Mouse (Mus musculus) cerebellum, postnatal 4 days (tissue): Measurements from ENCODE around the gene Chchd5.

ENCODE experiments used
- DNase-seq, 2 experiments: peaks; one replicate each; pipeline ENCODE4 v3.0.0; 2022; ENCODE audit warnings: low spot score in 2 of 2, mixed read lengths in 1 of 2

Gene Chchd5

DNA sequence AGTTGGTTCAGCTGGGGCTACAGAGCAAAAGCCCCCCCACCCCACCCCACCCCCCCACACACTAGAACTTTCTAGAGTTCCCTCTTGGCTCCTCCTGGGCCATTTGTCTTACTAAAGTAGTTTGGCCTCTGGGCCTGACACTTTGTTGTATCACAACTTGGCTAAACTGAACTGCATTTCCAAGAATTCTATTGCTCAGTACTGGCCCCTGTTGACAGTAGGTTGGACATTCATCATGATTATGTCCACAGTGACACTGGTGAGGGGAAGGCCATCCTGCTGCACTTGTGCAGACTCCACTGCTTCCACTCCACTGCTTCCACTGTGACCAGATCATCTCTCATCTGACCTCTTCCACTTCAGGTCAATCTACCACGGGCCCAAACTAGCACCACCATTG lies 23.3 kb downstream of the Chchd5 start:
- no peak for DNase-seq

DNA sequence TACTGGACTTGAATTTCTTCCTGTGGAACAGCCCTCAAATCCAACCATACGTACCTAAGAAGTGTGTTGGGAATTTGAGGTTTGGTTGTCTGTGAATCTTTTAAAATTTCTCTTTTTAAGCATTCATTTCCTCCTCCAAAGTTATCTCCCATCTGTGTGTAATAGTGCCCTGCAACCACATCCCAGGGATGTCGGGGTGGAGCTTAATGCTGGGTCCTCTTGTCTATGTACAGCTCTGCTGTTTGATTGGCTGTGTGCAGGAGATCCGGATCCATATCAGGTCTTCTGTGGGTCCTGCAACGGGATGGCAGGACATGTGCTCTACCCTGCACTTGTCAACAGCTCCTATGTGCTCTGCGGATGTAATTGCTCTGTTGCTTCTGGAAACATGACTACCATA lies 35.3 kb downstream of the Chchd5 start:
- DNase-seq: no peak

DNA sequence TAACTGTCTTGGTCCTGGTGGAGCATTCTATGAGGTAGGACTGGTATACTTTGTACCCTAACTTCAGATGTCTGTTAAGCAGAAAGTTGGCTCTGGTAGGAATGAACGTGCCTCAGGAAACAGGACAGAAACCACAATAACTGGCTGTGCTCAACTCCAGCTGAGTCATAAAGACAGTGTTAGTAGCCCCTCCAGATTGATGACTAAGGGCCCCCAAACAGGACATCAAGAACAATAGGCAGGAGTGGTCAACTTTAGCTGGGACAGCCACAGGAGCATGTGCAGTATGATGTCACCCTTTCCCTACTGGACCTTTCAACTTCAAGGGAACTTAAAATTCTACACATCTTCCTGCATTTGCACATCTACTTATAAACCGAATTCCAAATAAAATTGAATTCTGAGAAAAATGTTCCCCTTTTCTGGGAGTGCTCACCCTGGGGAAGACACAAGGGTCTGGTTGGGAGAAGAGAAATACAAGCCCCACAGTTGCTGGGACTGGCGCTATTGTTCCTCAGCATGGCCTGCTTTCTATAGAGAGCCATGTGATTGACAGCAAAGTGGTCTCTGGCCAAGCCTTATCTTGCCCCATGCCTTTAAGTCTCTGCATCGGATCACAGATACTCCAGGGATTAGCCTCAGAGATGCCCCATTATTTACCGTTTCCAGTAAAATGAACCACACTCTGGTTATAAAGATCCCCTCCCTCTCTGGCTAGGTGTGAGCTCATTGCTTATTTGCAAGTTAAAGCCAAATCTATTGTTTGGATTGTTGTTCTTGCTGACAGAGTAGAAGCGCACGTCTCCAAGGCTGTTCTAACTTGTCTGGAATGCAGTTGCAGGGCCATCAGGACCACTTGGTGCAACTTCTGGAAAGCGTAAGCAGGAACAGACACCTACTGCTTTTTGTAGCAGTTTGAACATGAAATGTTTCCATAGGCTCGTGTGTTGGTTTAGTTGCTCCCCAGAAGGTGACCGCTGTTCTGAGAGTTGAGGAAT lies 37.3 kb downstream of the Chchd5 start:
- DNase-seq: no peak

DNA sequence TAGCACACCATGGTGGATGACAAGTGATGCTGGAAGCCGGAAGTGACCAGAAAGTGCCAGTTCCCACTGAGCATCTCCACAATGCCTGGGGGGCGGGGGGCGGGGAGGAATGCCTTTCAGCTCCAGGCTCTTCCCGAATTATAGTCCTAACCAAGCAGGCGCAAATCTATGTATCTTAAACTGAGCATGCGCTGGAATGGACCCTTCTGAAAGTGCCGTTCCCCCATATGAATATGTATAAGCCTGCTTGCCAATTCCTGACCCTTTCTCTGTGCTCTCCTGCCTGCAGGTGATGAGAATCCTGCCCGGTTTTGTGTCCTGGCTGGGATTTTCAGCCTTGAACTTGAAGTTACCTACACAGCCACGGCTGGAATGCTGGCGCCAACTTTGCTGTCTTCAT lies 43.9 kb downstream of the Chchd5 start:
- DNase-seq: no peak

DNA sequence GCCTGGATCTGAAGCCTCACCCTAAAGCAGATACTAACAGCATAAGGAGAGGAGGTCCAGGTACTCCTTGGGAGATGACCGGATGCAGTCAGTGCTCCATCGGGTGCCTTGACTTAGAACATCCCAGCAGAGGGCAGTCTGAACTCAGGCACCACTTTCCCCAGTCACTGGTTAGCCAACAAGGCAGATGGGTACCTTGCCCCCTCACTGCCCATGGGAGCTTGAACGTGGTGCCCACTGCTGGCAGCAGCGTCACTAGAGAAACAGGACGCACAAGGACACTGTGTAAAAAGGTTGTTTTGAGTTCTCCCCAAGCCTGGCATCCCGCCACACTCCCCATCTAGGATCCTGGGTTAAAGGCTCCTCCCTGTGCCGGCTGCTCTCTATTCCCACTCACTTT lies 45.0 kb downstream of the Chchd5 start:
- DNase-seq: peak in 1 of 2 experiments; percentile 63

DNA sequence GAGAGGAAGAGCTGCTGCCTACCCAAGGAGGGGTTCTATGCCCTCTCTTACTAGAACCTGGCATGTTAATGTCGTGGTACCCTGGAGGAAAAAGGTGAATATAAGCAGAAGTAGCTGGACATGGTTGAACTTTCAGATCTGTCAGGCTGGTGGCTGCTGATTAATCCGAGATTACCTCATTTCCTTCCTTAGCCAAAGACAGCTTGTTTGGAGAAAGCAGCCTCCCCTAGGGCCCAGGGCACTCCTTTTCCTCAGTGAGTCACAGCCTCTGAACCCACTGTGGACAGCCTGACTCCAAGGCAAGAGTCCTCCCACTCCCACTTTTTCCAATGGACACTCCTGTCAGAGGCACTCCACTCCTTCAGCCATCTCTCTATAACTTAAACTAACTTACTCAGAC lies 46.1 kb downstream of the Chchd5 start:
- DNase-seq: no peak

DNA sequence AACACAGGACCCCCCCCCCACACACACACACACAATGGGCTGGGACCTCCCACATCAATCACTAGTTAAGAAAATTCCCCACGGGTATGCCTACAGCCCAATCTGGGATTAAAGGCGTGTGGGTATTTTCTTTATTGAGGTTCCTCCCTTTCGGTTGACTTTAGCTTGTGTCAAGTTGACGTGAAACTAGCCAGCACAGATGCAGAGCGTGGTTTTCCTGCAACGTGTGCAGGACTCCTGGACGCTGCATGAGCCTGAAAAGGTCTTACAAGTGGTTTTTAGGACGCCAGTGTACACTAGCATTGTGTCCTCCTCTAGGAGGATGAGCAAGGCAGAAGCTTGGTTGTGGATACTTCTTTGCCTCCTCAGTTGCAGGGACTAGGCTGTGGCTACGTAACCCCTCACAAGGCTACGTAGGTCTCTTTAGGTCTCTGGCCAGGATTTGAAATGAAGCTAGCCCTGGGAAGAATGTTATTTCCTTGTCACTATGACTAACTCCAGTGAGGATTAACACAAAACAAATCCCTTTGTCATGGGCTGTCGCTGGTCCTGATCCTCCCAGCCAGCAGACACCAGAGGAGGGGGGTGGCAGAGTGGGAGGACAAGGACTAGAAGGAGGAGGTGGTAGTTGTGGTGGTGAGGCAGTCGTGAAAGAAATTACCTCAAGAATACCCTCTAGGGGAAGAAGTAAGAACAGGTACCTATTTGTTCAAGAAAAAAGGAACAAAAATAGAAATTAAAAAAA lies 47.3 kb downstream of the Chchd5 start:
- no peak for DNase-seq

DNA sequence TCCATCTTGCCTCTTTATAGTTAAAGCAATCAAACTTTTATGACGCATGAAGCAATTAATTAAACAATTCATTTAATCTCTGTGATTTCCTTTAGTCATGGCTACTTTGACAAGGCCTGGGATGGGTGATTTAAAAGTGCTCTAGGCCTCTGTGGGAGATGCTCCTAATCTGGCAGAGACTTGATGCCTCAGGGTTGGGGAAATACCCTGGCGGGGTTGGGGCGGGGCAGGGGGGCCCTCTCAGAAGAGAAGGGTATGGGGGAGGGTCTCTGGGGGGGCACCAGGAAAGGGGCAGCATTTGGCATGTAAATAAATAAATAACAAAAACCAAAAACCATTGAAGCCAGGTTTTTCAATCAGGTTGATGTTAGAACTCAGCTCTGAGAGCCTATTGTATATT lies 48.2 kb downstream of the Chchd5 start:
- DNase-seq: no peak

DNA sequence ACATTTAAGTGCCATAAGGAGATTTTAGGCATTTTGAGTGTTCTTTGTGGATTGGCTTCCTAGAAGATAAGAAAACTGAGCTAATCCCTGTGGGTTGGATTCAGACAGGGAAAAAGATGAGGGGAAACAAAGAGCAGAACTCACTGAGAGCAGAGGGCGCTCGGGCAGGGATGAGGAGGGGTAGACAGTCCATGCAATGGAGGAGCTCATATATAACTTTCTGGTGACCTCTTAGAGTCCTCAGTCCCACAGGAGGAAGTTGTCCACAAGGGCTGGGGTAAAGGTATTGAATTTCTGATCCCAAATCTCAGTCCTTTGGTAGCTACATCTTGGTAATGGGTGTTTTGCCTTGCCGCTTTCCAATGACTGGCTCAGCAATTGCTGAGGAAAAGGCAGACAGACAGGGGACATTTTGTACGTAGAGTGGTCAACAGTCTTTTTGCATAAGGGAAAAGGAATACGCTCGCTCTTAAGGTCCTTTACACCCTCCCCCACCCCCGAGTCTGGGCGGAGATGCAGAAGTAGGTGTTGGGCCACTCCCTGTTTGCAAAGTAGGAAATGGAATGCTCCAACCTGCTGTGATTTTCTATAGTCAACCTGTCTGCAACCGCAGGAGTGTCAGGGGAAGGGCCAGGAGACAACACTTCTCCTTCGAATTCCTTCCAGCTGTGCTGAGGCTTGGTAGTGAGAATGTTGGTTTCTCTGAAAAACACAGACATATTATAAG lies 48.8 kb downstream of the Chchd5 start:
- no peak for DNase-seq

DNA sequence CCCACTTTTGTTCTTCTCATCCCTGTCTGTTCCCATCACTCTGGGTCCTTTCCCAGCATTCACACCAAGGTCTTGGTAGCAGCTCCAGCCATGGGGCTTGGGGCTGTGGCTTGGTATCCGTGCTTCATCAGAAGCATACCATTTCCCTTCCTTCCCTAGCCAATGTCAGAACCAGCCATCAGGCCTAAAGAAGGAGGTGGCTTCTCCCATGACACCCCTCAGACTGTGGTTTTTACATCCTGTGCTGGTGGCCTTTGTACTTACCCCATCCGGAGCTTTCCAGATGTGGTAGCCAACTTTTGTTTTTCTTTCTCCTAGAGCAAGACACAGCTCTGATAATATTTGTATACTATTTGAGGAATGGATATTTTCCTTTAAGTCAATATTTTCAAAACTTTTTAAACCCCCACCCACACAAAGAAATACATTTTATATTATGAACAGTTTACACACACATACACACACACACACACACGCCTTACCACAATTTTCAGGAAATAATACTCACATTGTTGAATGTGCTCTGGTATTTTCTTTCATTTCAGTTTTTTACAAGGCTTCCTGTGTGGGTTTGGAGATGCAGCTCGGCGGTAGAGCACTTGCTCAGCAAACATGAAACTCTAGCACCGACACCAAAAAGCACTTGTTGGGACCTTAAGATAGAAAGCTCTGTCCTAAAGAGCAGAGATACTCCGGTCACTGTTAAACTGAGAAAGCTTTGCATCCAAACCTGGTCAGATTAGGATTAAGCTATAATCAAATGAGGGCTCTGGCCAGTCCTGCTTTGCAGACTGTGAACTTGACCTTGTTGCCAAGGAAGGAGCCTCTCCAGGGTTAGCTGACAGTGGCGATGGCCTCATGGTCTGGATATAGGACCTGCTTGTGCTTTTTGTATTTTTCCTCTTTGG lies 50.7 kb downstream of the Chchd5 start:
- no peak for DNase-seq

DNA sequence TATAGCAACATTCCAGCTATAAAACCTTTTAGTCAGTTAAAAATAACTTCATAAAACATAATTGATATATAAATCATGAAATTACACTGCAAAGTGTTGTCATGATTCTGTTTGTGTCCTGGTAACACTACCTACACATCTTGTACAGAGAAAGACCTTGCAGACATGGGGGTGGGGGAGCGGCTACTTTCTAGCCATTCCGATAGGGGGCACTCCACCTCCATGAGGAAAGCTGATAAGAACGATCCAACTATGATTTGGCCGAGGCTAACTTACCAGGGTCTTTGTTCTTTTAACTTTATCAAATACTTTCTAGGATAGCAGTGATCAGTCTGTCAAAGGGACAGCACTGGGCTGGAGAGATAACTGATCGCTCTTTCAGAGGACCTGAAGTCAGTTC lies 52.0 kb downstream of the Chchd5 start:
- DNase-seq: no peak

DNA sequence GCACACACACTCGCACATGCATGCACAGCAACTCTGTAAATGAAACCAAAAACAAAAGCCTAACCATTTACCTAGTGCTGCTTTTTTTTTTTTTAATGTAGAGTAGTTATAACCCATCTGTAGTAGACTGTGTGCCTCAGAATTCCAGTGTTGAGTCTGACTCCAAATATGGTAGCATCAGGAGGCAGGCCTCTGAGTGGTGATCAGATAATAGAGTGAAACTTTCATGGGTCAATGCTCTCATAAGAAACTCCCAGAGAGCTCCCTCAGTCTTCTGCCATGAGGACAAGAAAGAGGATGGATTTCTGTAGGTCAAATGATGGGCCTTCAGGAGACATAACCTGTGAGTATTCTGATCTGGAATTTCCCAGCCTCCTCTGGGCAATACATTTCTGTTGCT lies 52.9 kb downstream of the Chchd5 start:
- no peak for DNase-seq

DNA sequence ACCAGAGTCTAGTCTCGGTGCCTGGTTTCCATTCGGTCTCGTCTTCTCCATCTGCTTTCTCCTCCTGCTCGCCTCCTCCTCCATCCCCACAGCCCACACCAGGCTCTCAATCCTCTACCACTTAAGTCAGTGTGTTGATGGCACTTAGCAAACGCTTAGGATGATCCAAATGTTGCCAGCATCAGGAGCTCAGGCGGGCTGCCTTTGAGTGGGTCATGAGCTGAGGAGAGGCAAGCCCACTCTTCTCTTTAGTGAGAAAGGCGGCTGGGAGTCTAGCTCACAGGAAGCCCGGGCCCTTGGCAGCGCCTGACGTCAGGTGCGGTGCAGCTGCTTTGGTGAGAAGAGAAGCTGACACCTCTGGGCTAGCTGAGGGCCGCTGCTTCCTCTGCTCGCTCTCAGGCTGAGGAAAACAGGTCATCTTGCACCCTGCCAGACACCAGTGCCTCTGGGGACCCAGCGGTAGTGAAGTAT lies 54.1 kb downstream of the Chchd5 start:
- no peak for DNase-seq
